Mouse (Mus musculus) left cerebral cortex, adult 18-20 months (tissue): ENCODE measurements around the gene Pphln1. TPM values are rescaled to one million over a fixed set of nuclear protein-coding genes. Genes with fewer than 3 reads are reported as not detected.
"Not testable (repeated sequence)": the region's sequence is repeated elsewhere in the genome, so short reads cannot be mapped to it uniquely, and the experiment has no call there.

Source experiments
- DNase-seq, 2 experiments: peaks; one replicate each; pipeline ENCODE4 v3.0.0; 2021 to 2022; ENCODE audit warnings: low spot score in 2 of 2, mixed read lengths in 1 of 2
- long read RNA-seq, 2 experiments: library from polyadenylated mRNA; stranded (forward); transcript quantifications; one replicate each; pipeline ENCODE4 v2.0.0; 2021
- total RNA-seq, 2 experiments: library from RNA; stranded (reverse); gene quantifications; 2 replicates each; pipeline ENCODE4 v1.2.3; 2021

The Pphln1 gene
- 10 to 100 TPM; 43.9 to 47.7 TPM for total RNA-seq
- long read RNA-seq, experiment 1, transcript Pphln1-203 (8 exons, 1,154 nt) = major isoform, 10 of 19 reads
- long read RNA-seq, experiment 1, partial matches to known transcripts = 0 of 19 reads
- long read RNA-seq, experiment 1, other reads (novel, unspliced or antisense) = 8 of 19 reads
- long read RNA-seq, experiment 2, partial matches to known transcripts = 0 of 12 reads
- long read RNA-seq, experiment 2, other reads (novel, unspliced or antisense) = 9 of 12 reads

- peak; percentile 78 to 88 for DNase-seq
Measured at GRCm38 (mm10) chr15:93397826-93398698, at the start of gene Pphln1, which contains the start of gene Zcrb1. Pphln1 (plus strand) TSS chr15:93398350. Zcrb1 (minus strand) TSS chr15:93398334.

GRCm38 (mm10) chr15:93358346-93359095 lies 39.6 kb upstream of the Pphln1 start:
- peak in 1 of 2 experiments; percentile 5 for DNase-seq

- DNase-seq = no peak
Measured at GRCm38 (mm10) chr15:93365561-93365960, 32.6 kb upstream of the Pphln1 start.

GRCm38 (mm10) chr15:93368558-93368957 lies 29.6 kb upstream of the Pphln1 start:
- peak in 1 of 2 experiments; percentile 6 for DNase-seq

- DNase-seq = no peak
Measured at GRCm38 (mm10) chr15:93371838-93372237, 26.3 kb upstream of the Pphln1 start.

GRCm38 (mm10) chr15:93372525-93373119 lies 25.5 kb upstream of the Pphln1 start:
- not testable (repeated sequence) for DNase-seq

GRCm38 (mm10) chr15:93375696-93376095 lies 22.5 kb upstream of the Pphln1 start:
- DNase-seq = no peak

GRCm38 (mm10) chr15:93379177-93379576 lies 19.0 kb upstream of the Pphln1 start:
- DNase-seq = no peak

GRCm38 (mm10) chr15:93381337-93381736 lies 16.8 kb upstream of the Pphln1 start:
- no peak for DNase-seq

- DNase-seq = no peak
Measured at GRCm38 (mm10) chr15:93397269-93397668, 881 bp upstream of the Pphln1 start.

- DNase-seq = no peak
Measured at GRCm38 (mm10) chr15:93398699-93399540, 770 bp downstream of the Pphln1 start.

GRCm38 (mm10) chr15:93401446-93401845 lies 3.3 kb downstream of the Pphln1 start:
- DNase-seq = no peak

GRCm38 (mm10) chr15:93402730-93403129 lies 4.6 kb downstream of the Pphln1 start:
- no peak for DNase-seq

- no peak for DNase-seq
Measured at GRCm38 (mm10) chr15:93404849-93405248, 6.7 kb downstream of the Pphln1 start.

- no peak for DNase-seq
Measured at GRCm38 (mm10) chr15:93405446-93405986, 7.4 kb downstream of the Pphln1 start.

GRCm38 (mm10) chr15:93406492-93406891 lies 8.3 kb downstream of the Pphln1 start:
- DNase-seq = no peak

- DNase-seq = no peak
Measured at GRCm38 (mm10) chr15:93412445-93412844, 14.3 kb downstream of the Pphln1 start.

- no peak for DNase-seq
Measured at GRCm38 (mm10) chr15:93414456-93414855, 16.3 kb downstream of the Pphln1 start.

GRCm38 (mm10) chr15:93416300-93416699 lies 18.1 kb downstream of the Pphln1 start:
- no peak for DNase-seq

GRCm38 (mm10) chr15:93420596-93420995 lies 22.4 kb downstream of the Pphln1 start:
- DNase-seq = no peak
